Mouse (Mus musculus) limb, embryonic 10.5 days (tissue): ENCODE measurements around the gene Emilin3. TPM values are rescaled to one million over a fixed set of nuclear protein-coding genes. Genes with fewer than 3 reads are reported as not detected.

ENCODE experiments used
- polyA plus RNA-seq: library from polyadenylated mRNA; unstranded; fragments of >200 nt; fragmentation: Nextera tagmentation; extraction: Ambion mirVana; gene quantifications from 2 replicates; pipeline ENCODE4 v1.2.1, GENCODE M21; 2016

The Emilin3 gene
- polyA plus RNA-seq, 1 experiment from 2014 or later, result 4.9 TPM

Other genes with a start within 250 kb of the Emilin3 start
- 76.7 and 93.9 TPM in 2 replicates for gene Plcg1, start 181.0 kb downstream of the Emilin3 start, polyA plus RNA-seq
- 5.2 and 7.6 TPM in 2 replicates for gene Zhx3, start 39.3 kb downstream of the Emilin3 start, polyA plus RNA-seq
- gene Lpin3, start 31.7 kb downstream of the Emilin3 start, polyA plus RNA-seq, result 0.90 and 1.6 TPM in 2 replicates
- gene Chd6, start 196.7 kb upstream of the Emilin3 start, polyA plus RNA-seq, result 27.4 and 34.6 TPM in 2 replicates